Mouse (Mus musculus) CH12.LX (cell line): ENCODE measurements at regions not wholly inside any gene's neighbourhood (a gene's known extent, or its start where the extent isn't known, plus 50 kb on each side); places are given as distances from the start of the nearest gene placed in this dataset.

Experiments
- DNase-seq: peaks from one replicate; pipeline ENCODE4 v3.0.0-alpha.2; 2013; ENCODE audit errors: extremely low read depth
- H3K27ac ChIP-seq: 2 replicates; pipeline ENCODE4 v1.5.1; 2012; ENCODE audit warnings: low read depth, mild to moderate bottlenecking, control low read depth, moderate library complexity; ENCODE audit not compliant: insufficient read depth
- H3K27me3 ChIP-seq: replicated peaks from 2 replicates; pipeline ENCODE3; 2012; ENCODE audit warnings: inconsistent platforms
- H3K36me3 ChIP-seq, 2 experiments: replicated peaks in 1 of 2; 2 replicates each; pipeline versions ENCODE3 to v1.6.1; 2012; ENCODE audit warnings: inconsistent platforms in 1 of 2, low read length in 1 of 2, mild to moderate bottlenecking in 1 of 2, mixed read lengths in 1 of 2, moderate library complexity in 1 of 2; ENCODE audit not compliant: control insufficient read depth in 1 of 2, insufficient read depth in 1 of 2
- H3K4me1 ChIP-seq, 2 experiments: 2 replicates each; pipeline ENCODE4 v1.6.1; 2012; ENCODE audit warnings: inconsistent platforms in 1 of 2, moderate library complexity in 1 of 2; ENCODE audit not compliant: insufficient read depth in 2 of 2, control insufficient read depth in 1 of 2
- H3K4me2 ChIP-seq: 2 replicates; pipeline ENCODE4 v1.6.1; 2012; ENCODE audit warnings: low read depth, mild to moderate bottlenecking, control low read depth; ENCODE audit not compliant: poor library complexity, insufficient read depth, severe bottlenecking
- H3K4me3 ChIP-seq, 3 experiments: fragments of 150-350 bp in 1 of 3; sonication (generic) in 1 of 3; replicated peaks in 1 of 3; 2 replicates each; pipeline versions ENCODE3 to v1.5.1; 2011 to 2012; ENCODE audit warnings: low read depth in 2 of 3, low read length in 2 of 3, mild to moderate bottlenecking in 2 of 3, moderate library complexity in 2 of 3, control low read depth in 1 of 3, improper control_type of control experiment in 1 of 3, inconsistent platforms in 1 of 3, mixed read lengths in 1 of 3; ENCODE audit not compliant: poor library complexity in 1 of 3
- H3K79me2 ChIP-seq: replicated peaks from 2 replicates; pipeline ENCODE4 v1.6.1; 2012; ENCODE audit warnings: mild to moderate bottlenecking, moderate library complexity; ENCODE audit not compliant: control insufficient read depth, poor library complexity, insufficient read depth, severe bottlenecking; ENCODE audit errors: extremely low read depth
- H3K9ac ChIP-seq: 2 replicates; pipeline ENCODE4 v1.6.1; 2012; ENCODE audit warnings: low read depth, mild to moderate bottlenecking, control low read depth, moderate library complexity; ENCODE audit not compliant: insufficient read depth
- H3K9me3 ChIP-seq: replicated peaks from 2 replicates; pipeline ENCODE3; 2012; ENCODE audit warnings: low read length, inconsistent platforms, mixed read lengths
- ELF1 ChIP-seq: IDR thresholded peaks from 2 replicates; pipeline ENCODE4 v1.6.1; 2014; ENCODE audit warnings: low read depth, mild to moderate bottlenecking, inconsistent platforms, low read length, improper control_type of control experiment
- IRF4 ChIP-seq: IDR thresholded peaks from 2 replicates; pipeline ENCODE4 v1.6.1; 2014; ENCODE audit warnings: low read depth, mild to moderate bottlenecking, inconsistent platforms, low read length, improper control_type of control experiment
- PAX5 ChIP-seq: IDR thresholded peaks from 2 replicates; pipeline ENCODE4 v1.6.1; 2012; ENCODE audit warnings: low read length, inconsistent platforms, mixed read lengths
- SIN3A ChIP-seq: IDR thresholded peaks from 2 replicates; pipeline ENCODE4 v1.6.1; 2012; ENCODE audit warnings: low read length, improper control_type of control experiment, inconsistent platforms
- dilution Hi-C: fragments of 300-500 bp; cut with MboI; formaldehyde crosslinking; loops from 2 replicates; pipeline ENCODE4 v1.14.3; 2020; ENCODE audit warnings: low sequenced_read_pairs; ENCODE audit not compliant: extremely low pct_unique_long_range_greater_than_20kb, extremely low pct_ligation_motif_present
- in situ Hi-C: fragments of 300-500 bp; cut with MboI; formaldehyde crosslinking; loops from 3 replicates; pipeline ENCODE4 v1.14.3; 2019; ENCODE audit warnings: low sequenced_read_pairs, low pct_ligation_motif_present, low pct_unique_long_range_greater_than_20kb, mixed read lengths

DNA sequence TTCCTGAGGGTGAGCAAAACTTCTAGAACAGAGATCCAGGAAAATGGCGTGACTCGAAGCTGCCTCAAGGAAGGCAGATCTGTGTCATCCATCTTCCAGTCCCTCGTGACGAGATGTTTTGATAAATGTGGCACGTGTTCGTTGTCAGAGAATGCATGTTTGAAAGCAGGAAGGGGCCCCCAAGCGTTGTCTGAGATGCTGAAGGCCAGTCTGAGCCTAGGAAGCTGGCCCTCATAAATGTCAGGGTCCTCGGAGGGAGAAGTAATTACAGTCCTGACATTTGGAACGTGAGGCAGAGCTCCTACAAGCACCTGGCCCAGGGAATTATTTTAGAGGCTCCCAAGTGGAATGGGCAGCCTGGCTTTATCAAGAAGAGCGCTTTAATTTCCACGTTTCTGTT, 50.5 kb upstream of the Mocs1 start:
- in situ Hi-C loops = no loop called here
- Histone ChIP-seq H3K4me2 (no peak overlapping the region), H3K79me2 (no peaks in the 10 kb centered on the region), H3K27ac (no peak overlapping the region), H3K36me3 (no peaks in the 10 kb centered on the region), H3K27me3 (no peaks in the 10 kb centered on the region), H3K4me1 (no peaks in the 10 kb centered on the region), H3K4me3 (no peak overlapping the region), H3K9me3 (peaks cover 41% of the 10 kb centered on the region), H3K9ac (no peak overlapping the region)
- dilution Hi-C loops = no loop called here
- TF ChIP-seq IRF4 (no peak), ELF1 (no peak), SIN3A (no peak), PAX5 (no peak)
- no peak for DNase-seq
